Mouse (Mus musculus): Measurements from ENCODE around the gene BC025920. TPM values are rescaled to one million over a fixed set of nuclear protein-coding genes. Genes with fewer than 3 reads are reported as not detected.

BC025920 gene
- polyA plus RNA-seq, 1 experiment from 2014 or later, result 2.0 TPM

- 30% methylated on average over 20 of the region's 20 CpGs for WGBS
- Histone ChIP-seq H3K9me3 (no peaks in the 10 kb centered on the region), H3K36me3 (peaks cover 52% of the 10 kb centered on the region), H3K27me3 (no peaks in the 10 kb centered on the region), H3K4me2 (0 out of 2 replicates have a peak overlapping the region, but pooled peaks have one; percentile 14), H3K27ac (no peak overlapping the region), H3K4me3 (no peak overlapping the region), H3K4me1 (peaks cover 83% of the 10 kb centered on the region), H3K9ac (no peak overlapping the region)
- no peak for ATAC-seq (ENCODE audit: insufficient number of reproducible peaks, insufficient read depth, low FRiP score, low TSS enrichment, low read depth)
Observed at GRCm38 (mm10) chr10:81565257-81566228, 40.5 kb upstream of the BC025920 start.

DNA sequence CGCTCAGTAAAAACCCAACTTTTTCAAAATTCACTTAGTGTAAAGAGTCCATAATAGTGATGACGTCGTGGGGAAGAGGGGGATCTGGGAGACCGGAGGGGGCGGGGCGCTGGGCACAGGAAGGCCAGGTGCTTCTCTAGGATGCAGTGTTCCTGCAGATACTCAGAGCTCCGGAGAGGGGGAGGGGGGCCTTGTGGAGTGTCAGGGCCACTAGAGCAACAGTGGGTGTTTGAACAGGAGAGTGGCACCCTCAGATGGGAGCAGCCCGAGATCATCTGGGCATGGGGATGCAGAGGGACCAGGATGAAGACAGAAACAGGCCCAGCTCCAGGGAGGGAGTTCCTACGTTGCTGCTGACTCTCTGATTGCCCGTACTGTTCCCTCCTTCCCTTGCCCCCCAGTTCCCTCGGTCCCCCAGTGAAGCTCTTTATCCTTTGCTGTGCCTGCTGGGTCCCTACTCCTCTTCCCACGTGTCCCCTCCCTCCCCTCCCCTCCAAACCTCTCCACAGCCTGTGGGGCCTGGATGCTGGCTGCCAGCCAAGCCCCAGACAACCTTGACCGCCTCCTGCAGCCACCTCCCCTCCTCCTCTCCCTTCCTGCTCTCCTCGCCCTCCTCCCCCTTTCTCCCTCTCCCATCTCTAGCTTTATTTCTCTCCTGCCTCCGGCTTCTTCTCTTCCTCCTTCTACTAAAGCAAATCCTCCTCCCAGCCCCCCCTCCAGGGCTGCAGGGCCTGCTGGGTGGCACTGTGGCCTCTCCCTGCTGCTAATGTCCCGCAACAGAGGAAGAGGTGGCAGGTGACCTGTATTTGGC lies 37.5 kb upstream of the BC025920 start:
- H3K36me3 ChIP-seq, result peaks cover 40% of the 10 kb centered on the region
- peaks cover 77% of the 10 kb centered on the region for H3K4me1 ChIP-seq
- no peaks in the 10 kb centered on the region for H3K9me3 ChIP-seq
- 6% methylated on average over 15 of the region's 16 CpGs for WGBS
- peak overlapping the region; percentile 95 for H3K27ac ChIP-seq
- no peak overlapping the region for H3K4me3 ChIP-seq
- peak overlapping the region; percentile 32; the same call in 1 of the 2 replicates for H3K9ac ChIP-seq
- 0 out of 2 replicates have a peak, but pooled peaks cover 4% of the 10 kb centered on the region for H3K27me3 ChIP-seq
- peak overlapping the region; percentile 43 for H3K4me2 ChIP-seq
- no peak for ATAC-seq (ENCODE audit: insufficient number of reproducible peaks, insufficient read depth, low FRiP score, low TSS enrichment, low read depth)

GRCm38 (mm10) chr10:81569507-81570237 lies 36.4 kb upstream of the BC025920 start:
- H3K27ac ChIP-seq, result peak overlapping the region; percentile 95
- ATAC-seq (ENCODE audit: insufficient number of reproducible peaks, insufficient read depth, low FRiP score, low TSS enrichment, low read depth), result no peak
- no peak overlapping the region for H3K9ac ChIP-seq
- no peaks in the 10 kb centered on the region for H3K9me3 ChIP-seq
- WGBS, result 36% methylated on average over 9 of the region's 9 CpGs
- no peak overlapping the region for H3K4me2 ChIP-seq
- peaks cover 10% of the 10 kb centered on the region; the same call in 1 of the 2 replicates for H3K27me3 ChIP-seq
- peaks cover 30% of the 10 kb centered on the region for H3K36me3 ChIP-seq
- H3K4me1 ChIP-seq, result peaks cover 77% of the 10 kb centered on the region
- H3K4me3 ChIP-seq, result no peak overlapping the region

DNA sequence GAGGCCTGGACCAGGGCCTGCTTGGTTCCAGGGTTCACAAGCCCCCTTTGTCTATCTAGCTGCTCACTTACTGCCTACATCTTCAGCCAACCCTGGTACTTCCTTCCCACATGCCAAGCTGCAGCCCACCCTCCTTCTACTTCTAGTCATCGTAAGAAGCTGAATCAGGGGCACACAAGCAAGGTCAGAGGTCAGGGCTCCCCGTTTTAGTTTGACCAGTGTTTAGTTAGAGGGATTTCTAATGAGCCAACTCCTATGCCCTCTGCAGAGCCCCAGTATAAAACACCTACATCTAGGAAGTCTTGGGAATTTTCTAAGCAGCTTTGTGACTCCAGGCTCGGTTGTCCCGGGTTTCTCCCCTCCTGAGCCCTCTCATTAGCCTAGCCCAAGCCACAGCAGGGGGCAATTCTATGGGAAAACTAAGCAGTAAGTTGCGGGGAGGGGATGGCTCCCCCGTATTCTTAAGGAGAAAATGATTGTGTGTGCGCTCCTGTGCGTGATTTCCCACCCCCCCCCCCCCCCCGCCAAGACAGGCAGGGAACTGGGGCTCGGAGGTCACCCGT lies 35.8 kb upstream of the BC025920 start:
- Histone ChIP-seq H3K9ac (peak overlapping the region; percentile 38; the same call in 1 of the 2 replicates), H3K36me3 (peaks cover 23% of the 10 kb centered on the region), H3K9me3 (no peaks in the 10 kb centered on the region), H3K27ac (peak overlapping the region; percentile 95), H3K4me2 (peak overlapping the region; percentile 75), H3K4me3 (peak overlapping the region; percentile 44), H3K27me3 (peaks cover 10% of the 10 kb centered on the region; the same call in 1 of the 2 replicates), H3K4me1 (peaks cover 76% of the 10 kb centered on the region)
- under 1% methylated on average over 10 of the region's 11 CpGs for whole genome bisulfite sequencing
- 0 out of 2 replicates have a peak, but pooled peaks have one; percentile 1 for ATAC-seq (ENCODE audit: insufficient number of reproducible peaks, insufficient read depth, low FRiP score, low TSS enrichment, low read depth)

DNA sequence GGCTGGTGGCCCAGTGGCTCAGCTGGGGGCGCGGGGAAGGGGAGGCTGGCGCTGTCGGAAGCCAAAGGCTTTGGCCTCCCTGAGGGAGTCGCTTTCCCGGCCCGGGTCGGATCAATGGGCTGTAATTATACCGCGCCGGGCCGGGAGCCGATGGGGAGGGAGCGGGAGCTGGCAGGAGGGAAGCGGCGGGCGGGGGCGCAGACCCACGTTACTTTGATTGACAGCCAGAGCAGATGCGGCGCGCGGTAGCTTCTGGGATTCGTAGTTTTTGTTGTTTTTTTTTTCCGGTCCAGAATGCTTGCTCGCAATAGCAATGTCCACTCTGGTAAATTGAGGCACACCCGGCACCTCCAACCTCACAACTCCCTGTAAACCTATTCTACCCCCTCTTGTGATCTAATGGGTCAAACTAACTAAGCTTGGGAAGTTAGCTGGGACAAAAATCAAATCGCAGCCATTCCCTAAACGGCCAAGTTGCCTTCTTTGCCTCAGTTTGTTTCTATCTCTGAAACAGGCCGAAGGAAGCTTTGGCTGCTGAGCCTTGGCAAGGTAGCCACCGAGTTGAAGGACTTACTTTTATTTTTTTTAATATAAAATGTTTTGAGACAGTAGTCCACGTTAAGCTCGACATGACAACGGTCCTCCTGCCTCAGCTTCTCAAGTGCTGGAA lies 35.1 kb upstream of the BC025920 start:
- Histone ChIP-seq H3K9ac (peak overlapping the region; percentile 38; the same call in 1 of the 2 replicates), H3K27ac (peak overlapping the region; percentile 95), H3K4me1 (peaks cover 76% of the 10 kb centered on the region), H3K27me3 (peaks cover 10% of the 10 kb centered on the region), H3K4me3 (peak overlapping the region; percentile 44), H3K36me3 (peaks cover 17% of the 10 kb centered on the region), H3K4me2 (peak overlapping the region; percentile 75), H3K9me3 (no peaks in the 10 kb centered on the region)
- peak; percentile 50 for ATAC-seq (ENCODE audit: insufficient number of reproducible peaks, insufficient read depth, low FRiP score, low TSS enrichment, low read depth)
- WGBS, result 1% methylated on average over 34 of the region's 34 CpGs

DNA sequence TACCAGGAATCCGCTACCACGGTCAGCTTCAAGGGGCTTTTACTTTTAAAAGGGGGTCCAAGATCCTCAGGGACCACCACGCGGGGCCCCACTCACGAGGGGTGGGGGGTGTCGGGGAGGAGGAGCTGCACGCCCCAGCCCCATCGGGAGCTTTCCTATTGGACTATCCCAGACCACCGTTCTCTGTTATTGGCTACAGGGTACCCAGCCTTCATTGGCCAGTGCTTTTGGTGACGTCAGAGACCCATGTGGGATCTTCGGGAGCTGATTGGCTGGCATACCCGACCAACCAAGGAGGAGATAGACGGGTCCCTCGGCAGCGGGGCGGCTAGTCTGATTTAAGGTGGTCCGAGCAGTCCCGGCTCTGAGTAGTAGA lies 34.6 kb upstream of the BC025920 start:
- H3K27me3 ChIP-seq, result peaks cover 10% of the 10 kb centered on the region
- H3K36me3 ChIP-seq, result peaks cover 11% of the 10 kb centered on the region; the same call in 1 of the 2 replicates
- H3K9me3 ChIP-seq, result no peaks in the 10 kb centered on the region
- ATAC-seq (ENCODE audit: insufficient number of reproducible peaks, insufficient read depth, low FRiP score, low TSS enrichment, low read depth), result peak; percentile 91
- peak overlapping the region; percentile 44 for H3K4me3 ChIP-seq
- peak overlapping the region; percentile 95 for H3K27ac ChIP-seq
- H3K4me2 ChIP-seq, result peak overlapping the region; percentile 75
- peak overlapping the region; percentile 59; the same call in 1 of the 2 replicates for H3K9ac ChIP-seq
- WGBS, result under 1% methylated on average over 18 of the region's 18 CpGs
- H3K4me1 ChIP-seq, result peaks cover 78% of the 10 kb centered on the region

GRCm38 (mm10) chr10:81572133-81572671 lies 33.9 kb upstream of the BC025920 start:
- H3K27ac ChIP-seq, result peak overlapping the region; percentile 95
- H3K36me3 ChIP-seq, result peaks cover 7% of the 10 kb centered on the region; the same call in 1 of the 2 replicates
- ATAC-seq (ENCODE audit: insufficient number of reproducible peaks, insufficient read depth, low FRiP score, low TSS enrichment, low read depth), result no peak
- H3K4me3 ChIP-seq, result peak overlapping the region; percentile 44
- peak overlapping the region; percentile 75 for H3K4me2 ChIP-seq
- H3K4me1 ChIP-seq, result peaks cover 85% of the 10 kb centered on the region
- WGBS, result 6% methylated on average over 9 of the region's 9 CpGs
- peak overlapping the region; percentile 59; the same call in 1 of the 2 replicates for H3K9ac ChIP-seq
- H3K9me3 ChIP-seq, result no peaks in the 10 kb centered on the region
- peaks cover 13% of the 10 kb centered on the region for H3K27me3 ChIP-seq

GRCm38 (mm10) chr10:81572975-81573374 lies 33.1 kb upstream of the BC025920 start:
- H3K9ac ChIP-seq, result 0 out of 2 replicates have a peak overlapping the region, but pooled peaks have one; percentile 27
- peaks cover 14% of the 10 kb centered on the region for H3K27me3 ChIP-seq
- H3K27ac ChIP-seq, result peak overlapping the region; percentile 95
- no peak overlapping the region for H3K4me3 ChIP-seq
- ATAC-seq (ENCODE audit: insufficient number of reproducible peaks, insufficient read depth, low FRiP score, low TSS enrichment, low read depth), result no peak
- 14% methylated on average over 9 of the region's 9 CpGs for WGBS
- peak overlapping the region; percentile 75; the same call in 1 of the 2 replicates for H3K4me2 ChIP-seq
- peaks cover 11% of the 10 kb centered on the region for H3K36me3 ChIP-seq
- H3K4me1 ChIP-seq, result peaks cover 87% of the 10 kb centered on the region
- no peaks in the 10 kb centered on the region for H3K9me3 ChIP-seq

GRCm38 (mm10) chr10:81574081-81575056 lies 31.7 kb upstream of the BC025920 start, which contains the start of gene Tle2:
Gene Tle2, plus strand, starts transcription at chr10:81574561.
- ATAC-seq (ENCODE audit: insufficient number of reproducible peaks, insufficient read depth, low FRiP score, low TSS enrichment, low read depth), result no peak
- H3K4me1 ChIP-seq, result peaks cover 81% of the 10 kb centered on the region
- H3K27ac ChIP-seq, result peak within 1 kb of the TSS; percentile 95
- H3K9me3 ChIP-seq, result no peaks in the 10 kb centered on the region
- peak within 1 kb of the TSS; percentile 86 for H3K4me2 ChIP-seq
- peaks cover 17% of the 10 kb centered on the region for H3K36me3 ChIP-seq
- peak within 1 kb of the TSS; percentile 77 for H3K4me3 ChIP-seq
- peaks cover 14% of the 10 kb centered on the region for H3K27me3 ChIP-seq
- WGBS, result 19% methylated on average over 10 of the region's 10 CpGs
- peak within 1 kb of the TSS; percentile 88 for H3K9ac ChIP-seq
